Mouse (Mus musculus) hindbrain, embryonic 11.5 days (tissue): ENCODE results near the gene Ddn. TPM values are rescaled to one million over a fixed set of nuclear protein-coding genes. Genes with fewer than 3 reads are reported as not detected.

ENCODE experiments used
- ATAC-seq: fragments of 200-750 bp; cut with Nextera tagmentation; 2 replicates; pipeline ENCODE4 v1.8.0; 2017; ENCODE audit warnings: mild to moderate bottlenecking, moderate TSS enrichment, moderate library complexity; ENCODE audit not compliant: low FRiP score
- DNase-seq: peaks from one replicate; pipeline ENCODE4 v3.0.0-alpha.2; 2015; ENCODE audit warnings: low spot score
- H3K27ac ChIP-seq: fragments of 300-500 bp; sonication (generic); 2 replicates; pipeline ENCODE4 v1.5.1; 2014; ENCODE audit warnings: mild to moderate bottlenecking, low read depth, low read length
- H3K27me3 ChIP-seq: fragments of 300-500 bp; sonication (generic); 2 replicates; pipeline ENCODE4 v1.6.1; 2014; ENCODE audit warnings: mild to moderate bottlenecking, low read length, moderate library complexity, mixed read lengths; ENCODE audit not compliant: control insufficient read depth, insufficient read depth
- H3K36me3 ChIP-seq: fragments of 300-500 bp; sonication (generic); 2 replicates; pipeline ENCODE4 v1.6.1; 2014; ENCODE audit warnings: mild to moderate bottlenecking, low read length, moderate library complexity, mixed read lengths; ENCODE audit not compliant: control insufficient read depth, insufficient read depth
- H3K4me1 ChIP-seq: fragments of 300-500 bp; sonication (generic); replicated peaks from 2 replicates; pipeline ENCODE4 v1.6.1; 2014; ENCODE audit warnings: low read length, mixed read lengths; ENCODE audit not compliant: control insufficient read depth, insufficient read depth
- H3K4me2 ChIP-seq: fragments of 300-500 bp; sonication (generic); replicated peaks from 2 replicates; pipeline ENCODE4 v1.6.1; 2014; ENCODE audit warnings: mild to moderate bottlenecking, low read depth, low read length
- H3K4me3 ChIP-seq: fragments of 300-500 bp; sonication (generic); 2 replicates; pipeline ENCODE4 v1.5.1; 2014; ENCODE audit warnings: low read depth, low read length
- H3K9ac ChIP-seq: fragments of 300-500 bp; sonication (generic); 2 replicates; pipeline ENCODE4 v1.6.1; 2014; ENCODE audit warnings: low read depth, low read length
- H3K9me3 ChIP-seq: fragments of 300-500 bp; sonication (generic); 2 replicates; pipeline ENCODE4 v1.6.1; 2016; ENCODE audit warnings: low read length; ENCODE audit not compliant: control insufficient read depth
- WGBS: fragments of 180-500 bp; shearing (Covaris S2); extraction: QIAGEN DNeasy Blood & Tissue Kit; methylation state at CpG from one replicate; pipeline ENCODE4 v1.1.7; 2014; 5-methylcytosine and 5-hydroxymethylcytosine counted together
- polyA plus RNA-seq: library from polyadenylated mRNA; unstranded; fragments of >200 nt; fragmentation: Nextera tagmentation; extraction: Ambion mirVana; gene quantifications from 2 replicates; pipeline ENCODE4 v1.2.1, GENCODE M21; 2014

The Ddn gene
- polyA plus RNA-seq, 1 experiment from 2014 or later, result 0.60 TPM

DNA sequence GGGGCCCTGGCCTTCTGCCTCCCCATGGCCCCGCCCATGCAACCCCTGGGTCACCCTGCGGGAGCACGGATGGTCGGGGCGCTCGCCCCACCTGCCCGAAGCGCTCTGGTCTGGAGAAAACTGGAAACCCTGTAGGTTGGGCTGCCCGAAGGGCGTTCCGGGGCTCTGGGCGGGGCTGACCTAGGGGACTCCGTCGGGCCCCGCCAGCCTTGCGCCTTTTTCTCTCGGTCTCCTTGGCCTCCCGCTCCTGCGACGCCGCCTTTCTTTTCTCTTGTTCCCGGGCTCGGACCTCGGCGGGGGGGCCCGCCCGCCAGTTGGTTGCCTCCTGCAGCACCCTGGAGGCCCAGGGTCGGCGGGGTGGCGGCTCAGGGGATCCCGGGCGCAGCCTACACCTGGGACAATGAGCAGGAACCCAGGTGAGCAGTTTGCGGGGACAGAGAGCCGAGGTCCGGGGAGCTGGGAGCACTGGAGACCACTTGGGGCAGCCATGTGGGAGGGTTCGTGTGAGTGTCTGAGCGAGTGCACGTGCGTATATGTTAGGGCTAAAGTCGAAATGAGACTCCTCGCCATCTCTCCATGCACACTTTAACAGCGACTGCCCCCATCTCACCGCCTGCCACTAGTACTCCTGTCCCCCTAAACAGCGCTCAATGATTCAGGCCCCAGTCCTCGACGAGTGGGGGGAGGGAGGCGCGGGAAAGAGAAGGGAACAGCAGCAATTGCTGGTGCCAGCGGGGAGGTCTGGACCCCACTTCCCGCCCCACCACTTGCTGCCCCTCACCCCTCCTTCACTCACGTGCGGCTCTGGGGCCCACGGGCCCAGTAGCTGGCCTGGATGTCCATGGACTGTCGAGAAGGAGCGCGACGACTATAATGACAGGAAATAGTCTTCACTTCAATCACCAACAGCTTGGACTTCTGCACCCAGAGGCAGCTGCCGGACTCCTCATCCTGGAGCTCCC lies 2.2 kb downstream of the Ddn start:
- H3K9me3 ChIP-seq, result no peaks in the 10 kb centered on the region
- ATAC-seq (no peak), DNase-seq (peak; percentile 56)
- peak overlapping the region; percentile 54 for H3K4me2 ChIP-seq
- H3K9ac ChIP-seq, result no peak overlapping the region
- peaks cover 82% of the 10 kb centered on the region for H3K27me3 ChIP-seq
- H3K27ac ChIP-seq, result no peak overlapping the region
- H3K4me3 ChIP-seq, result peak overlapping the region; percentile 24
- 1% methylated on average over 54 of the region's 58 CpGs for WGBS
- H3K36me3 ChIP-seq, result no peaks in the 10 kb centered on the region
- H3K4me1 ChIP-seq, result peaks cover 19% of the 10 kb centered on the region

DNA sequence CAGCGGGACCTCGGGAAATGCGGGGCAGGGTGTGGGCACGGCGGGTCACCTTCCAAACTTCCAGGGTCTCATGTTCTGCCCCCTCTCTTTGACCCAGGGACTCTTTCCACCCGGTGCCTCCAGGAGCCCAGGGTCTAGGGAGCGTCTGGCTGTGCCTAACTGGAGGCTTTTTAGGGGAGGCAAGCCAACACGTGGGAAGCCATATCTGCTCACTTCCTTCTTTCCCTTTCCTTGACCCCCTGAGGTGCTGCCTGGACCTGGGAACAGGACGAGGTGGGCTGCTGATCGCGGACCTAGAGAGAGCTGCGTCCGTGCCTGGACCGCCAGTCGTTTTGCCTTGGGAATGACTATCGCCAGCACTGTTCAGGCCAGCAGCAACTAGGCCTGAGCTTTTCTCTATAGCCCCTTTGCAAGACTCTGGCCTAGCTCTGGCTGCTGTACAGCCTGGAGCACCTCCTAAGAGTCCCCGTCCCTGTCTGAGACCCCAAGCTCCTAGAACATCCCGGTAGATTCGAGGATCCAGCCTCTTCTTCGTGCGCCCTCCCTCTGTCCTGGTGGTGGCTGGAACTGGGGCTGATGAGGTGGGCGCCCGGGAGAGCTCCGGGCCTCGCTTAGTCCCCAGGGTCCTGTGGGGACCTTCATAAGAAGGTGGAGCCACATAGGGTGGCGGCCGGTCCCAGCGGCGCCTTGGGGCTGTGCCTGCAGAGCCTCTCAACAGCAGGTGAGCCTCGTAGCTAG lies 3.0 kb downstream of the Ddn start:
- Histone ChIP-seq H3K4me3 (peak overlapping the region; percentile 33), H3K4me1 (peaks cover 19% of the 10 kb centered on the region), H3K4me2 (peak overlapping the region; percentile 54), H3K36me3 (no peaks in the 10 kb centered on the region), H3K27ac (no peak overlapping the region), H3K27me3 (peaks cover 90% of the 10 kb centered on the region), H3K9ac (no peak overlapping the region), H3K9me3 (no peaks in the 10 kb centered on the region)
- WGBS, result 2% methylated on average over 30 of the region's 30 CpGs
- peak; percentile 3; the same call in 1 of the 2 replicates for ATAC-seq
- DNase-seq, result peak; percentile 52

DNA sequence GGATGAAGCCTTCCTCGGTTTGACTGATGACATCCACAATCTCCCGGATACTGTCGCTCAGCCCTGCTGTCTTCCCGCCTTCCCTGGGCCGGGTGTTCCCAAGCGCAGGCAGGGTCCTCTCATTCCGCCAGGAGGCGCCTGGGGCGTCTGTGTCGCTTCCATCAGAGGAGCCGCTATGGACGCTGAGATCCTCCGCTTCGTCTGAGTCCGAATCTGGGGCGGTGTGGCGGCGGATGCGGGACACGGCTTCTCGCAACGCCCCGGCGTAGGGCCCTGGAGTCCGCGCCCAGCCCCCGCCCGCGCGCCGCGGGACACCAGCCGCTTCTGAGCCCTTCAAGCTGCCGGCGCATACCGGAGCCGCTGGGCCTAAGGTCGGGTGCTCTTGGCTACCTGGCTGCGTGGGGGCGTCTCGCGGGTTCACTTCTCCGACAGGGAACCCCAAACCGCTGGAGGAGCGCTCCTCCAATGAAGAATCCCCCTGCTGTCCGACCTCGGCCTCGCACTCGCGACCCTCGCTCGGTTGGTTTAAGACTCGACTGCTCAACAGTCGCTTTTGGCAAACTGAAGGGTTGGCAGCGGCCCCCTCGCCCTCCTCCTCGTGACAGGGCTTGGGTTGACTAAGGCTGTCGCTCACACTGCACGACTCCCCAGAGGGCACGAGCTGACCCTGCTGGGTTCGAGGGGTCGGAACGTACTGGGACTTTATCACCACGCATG lies 3.8 kb downstream of the Ddn start:
- ATAC-seq (peak; percentile 58; the same call in 1 of the 2 replicates), DNase-seq (peak; percentile 87)
- H3K4me2 ChIP-seq, result peak overlapping the region; percentile 64
- H3K9ac ChIP-seq, result peak overlapping the region; percentile 44; the same call in 1 of the 2 replicates
- H3K27ac ChIP-seq, result no peak overlapping the region
- peaks cover 96% of the 10 kb centered on the region for H3K27me3 ChIP-seq
- H3K9me3 ChIP-seq, result no peaks in the 10 kb centered on the region
- no peaks in the 10 kb centered on the region for H3K36me3 ChIP-seq
- H3K4me3 ChIP-seq, result peak overlapping the region; percentile 33
- peaks cover 19% of the 10 kb centered on the region for H3K4me1 ChIP-seq
- WGBS, result 0% methylated on average over 62 of the region's 64 CpGs

DNA sequence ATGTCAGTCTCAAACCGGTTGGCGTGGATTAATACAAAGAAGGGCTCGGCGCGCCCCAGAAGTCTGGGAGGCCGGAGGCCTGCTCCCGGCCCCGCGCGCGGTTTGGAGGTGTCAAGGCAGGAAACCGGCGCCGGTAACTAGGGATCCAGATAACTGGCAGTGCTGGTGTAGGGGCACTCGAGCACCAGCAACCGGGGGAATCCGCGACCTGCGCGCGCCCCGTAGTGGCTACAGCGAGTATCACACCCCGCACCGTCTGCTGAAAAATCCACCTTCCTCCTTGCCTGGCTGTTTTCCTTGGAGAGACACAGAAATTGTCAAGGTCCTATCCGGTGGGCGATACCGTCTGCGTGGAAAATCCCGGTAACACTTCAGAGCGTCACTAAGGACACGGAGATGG lies 5.2 kb downstream of the Ddn start:
- Histone ChIP-seq H3K27ac (no peak overlapping the region), H3K9me3 (no peaks in the 10 kb centered on the region), H3K9ac (no peak overlapping the region), H3K27me3 (peaks cover 99% of the 10 kb centered on the region), H3K36me3 (no peaks in the 10 kb centered on the region), H3K4me1 (peaks cover 19% of the 10 kb centered on the region), H3K4me3 (no peak overlapping the region), H3K4me2 (no peak overlapping the region)
- 0% methylated on average over 32 of the region's 32 CpGs for WGBS
- peak; percentile 92 for DNase-seq
- ATAC-seq, result no peak

DNA sequence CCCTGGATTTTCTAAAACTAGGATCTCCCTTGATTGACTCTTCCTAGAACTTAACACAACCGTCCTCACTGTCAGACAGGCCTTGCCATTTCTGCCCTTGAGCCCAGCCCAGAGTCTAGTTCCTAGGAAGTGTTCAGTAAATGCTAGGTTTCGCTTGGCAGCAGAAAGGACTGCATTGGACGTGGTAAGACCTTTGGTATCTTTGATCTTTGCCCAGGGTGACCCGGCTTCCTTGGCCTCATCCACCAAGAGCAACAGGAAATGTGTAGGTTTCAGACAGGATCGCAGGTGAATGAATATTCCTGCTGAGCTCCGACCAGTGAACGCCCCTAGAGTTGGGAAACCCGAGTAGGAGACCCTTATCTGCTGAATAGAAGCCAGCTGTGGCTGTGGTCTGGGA lies 6.4 kb downstream of the Ddn start:
- WGBS, result 8% methylated on average over 8 of the region's 8 CpGs
- Histone ChIP-seq H3K27ac (no peak overlapping the region), H3K4me2 (no peak overlapping the region), H3K27me3 (peaks cover 94% of the 10 kb centered on the region), H3K9ac (no peak overlapping the region), H3K4me1 (peaks cover 23% of the 10 kb centered on the region), H3K9me3 (no peaks in the 10 kb centered on the region), H3K36me3 (no peaks in the 10 kb centered on the region), H3K4me3 (no peak overlapping the region)
- ATAC-seq, result no peak
- DNase-seq, result no peak

DNA sequence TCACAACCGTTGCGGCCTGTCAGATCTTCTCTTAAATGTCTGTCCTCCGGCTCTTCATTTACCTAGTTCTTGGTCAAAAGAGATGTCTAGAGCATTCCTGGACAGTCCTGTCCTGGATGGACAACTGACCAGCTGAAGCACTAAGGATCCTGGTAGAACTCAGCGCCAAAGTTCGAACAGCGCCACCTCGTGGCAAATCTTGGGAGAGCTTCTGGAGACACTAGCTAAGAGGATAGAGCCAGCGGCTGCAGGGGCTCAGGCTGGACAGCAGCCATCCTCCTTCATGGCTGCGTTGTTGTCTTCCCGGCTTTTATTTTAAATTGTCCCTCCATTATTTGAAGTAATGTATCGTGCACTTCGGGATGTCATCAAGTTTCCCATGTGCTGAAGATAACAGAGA lies 9.9 kb downstream of the Ddn start:
- peaks cover 16% of the 10 kb centered on the region for H3K4me1 ChIP-seq
- no peaks in the 10 kb centered on the region for H3K36me3 ChIP-seq
- 11% methylated on average over 12 of the region's 12 CpGs for WGBS
- no peak overlapping the region for H3K27ac ChIP-seq
- DNase-seq (peak; percentile 96), ATAC-seq (no peak)
- no peak overlapping the region for H3K9ac ChIP-seq
- H3K27me3 ChIP-seq, result peaks cover 91% of the 10 kb centered on the region
- no peaks in the 10 kb centered on the region for H3K9me3 ChIP-seq
- no peak overlapping the region for H3K4me2 ChIP-seq
- H3K4me3 ChIP-seq, result no peak overlapping the region

DNA sequence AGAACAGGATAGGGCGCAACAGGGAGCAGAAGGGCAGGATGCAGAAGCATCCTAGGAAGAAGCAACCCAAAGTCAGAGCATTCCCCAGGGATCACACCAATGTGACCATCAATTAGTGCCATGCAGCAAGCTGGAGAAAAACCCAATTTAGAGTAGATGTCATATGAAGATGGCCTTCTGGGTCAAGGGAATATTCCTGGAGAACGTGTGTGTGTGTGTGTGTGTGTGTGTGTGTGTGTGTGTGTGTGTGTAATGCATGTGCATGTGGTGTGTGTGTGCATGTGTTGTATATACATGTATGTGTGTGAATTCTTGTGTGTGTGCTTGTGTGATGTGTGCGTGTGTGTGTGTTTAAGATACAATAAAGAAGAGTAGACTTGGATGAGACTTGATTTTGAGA lies 10.4 kb downstream of the Ddn start:
- WGBS, result 42% methylated on average over 3 of the region's 3 CpGs
- H3K4me1 ChIP-seq, result peaks cover 16% of the 10 kb centered on the region
- no peak overlapping the region for H3K4me3 ChIP-seq
- H3K27ac ChIP-seq, result no peak overlapping the region
- H3K27me3 ChIP-seq, result peaks cover 91% of the 10 kb centered on the region
- no peaks in the 10 kb centered on the region for H3K9me3 ChIP-seq
- DNase-seq (peak; percentile 39), ATAC-seq (no peak)
- no peak overlapping the region for H3K9ac ChIP-seq
- H3K36me3 ChIP-seq, result no peaks in the 10 kb centered on the region
- no peak overlapping the region for H3K4me2 ChIP-seq

DNA sequence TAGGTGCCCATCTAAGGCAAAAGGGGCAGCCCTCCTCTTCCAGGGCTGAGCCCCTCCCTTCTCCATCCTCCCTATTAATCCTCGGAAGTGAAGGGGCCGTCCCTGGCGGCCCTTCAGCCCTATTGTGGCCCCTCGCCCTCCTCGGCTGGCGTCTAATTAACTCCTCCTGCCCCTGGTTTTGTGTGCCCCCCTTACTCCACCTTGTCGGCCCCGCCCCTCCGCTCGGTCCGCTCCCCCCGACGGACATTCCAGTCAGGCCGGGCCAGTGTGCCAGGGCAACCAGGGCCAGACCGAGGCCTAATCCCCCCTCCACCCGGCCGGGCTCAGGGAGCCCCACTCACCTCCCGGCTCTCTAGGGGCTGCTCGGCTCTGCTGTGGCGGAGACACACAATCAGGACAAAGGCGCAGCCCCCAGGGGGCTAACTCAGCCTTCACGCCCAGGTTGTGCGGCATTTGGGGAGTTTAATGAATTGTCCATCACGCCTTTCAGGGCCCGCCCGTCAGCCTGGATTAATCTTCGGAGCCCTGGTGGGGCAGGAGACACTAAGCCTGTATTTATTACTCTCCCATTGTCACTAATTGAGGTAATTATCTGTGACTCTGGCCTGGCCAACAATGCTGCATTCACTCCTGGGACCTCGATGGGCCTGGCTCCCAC lies 11.3 kb downstream of the Ddn start:
- under 1% methylated on average over 28 of the region's 28 CpGs for WGBS
- DNase-seq (peak; percentile 88), ATAC-seq (peak; percentile 96)
- H3K9ac ChIP-seq, result no peak overlapping the region
- peaks cover 91% of the 10 kb centered on the region for H3K27me3 ChIP-seq
- H3K36me3 ChIP-seq, result no peaks in the 10 kb centered on the region
- H3K9me3 ChIP-seq, result no peaks in the 10 kb centered on the region
- no peak overlapping the region for H3K4me2 ChIP-seq
- H3K4me1 ChIP-seq, result peaks cover 20% of the 10 kb centered on the region
- H3K27ac ChIP-seq, result no peak overlapping the region
- H3K4me3 ChIP-seq, result no peak overlapping the region
